Mouse (Mus musculus): ENCODE data around the gene Kdr. TPM values are rescaled to one million over a fixed set of nuclear protein-coding genes. Genes with fewer than 3 reads are reported as not detected.

Kdr gene
- 18.4 and 39.5 TPM in 2 replicates for polyA plus RNA-seq (2014; fragmentation: Nextera tagmentation; extraction: Ambion mirVana)

- H3K27me3 ChIP-seq (ENCODE audit: control insufficient read depth, insufficient read depth, low read length), result peaks cover 29% of the 10 kb centered on the region; the same call in 1 of the 2 replicates
These were observed at the start of gene Kdr for GRCm38 (mm10) chr5:75978374-75979100. TSS of gene Kdr (minus strand) at chr5:75978458.

GRCm38 (mm10) chr5:76026805-76027204 lies 48.5 kb upstream of the Kdr start:
- WGBS, result 53% methylated on average over 6 of the region's 6 CpGs
- no peak for ATAC-seq (ENCODE audit: low FRiP score, low TSS enrichment)

More at GRCm38 (mm10) chr5:75978374-75979100, at the start of gene Kdr:
- Histone ChIP-seq H3K36me3 (ENCODE audit: control insufficient read depth, insufficient read depth, low read length) (no peaks in the 10 kb centered on the region), H3K9ac (ENCODE audit: low read depth, low read length) (peak within 1 kb of the TSS; percentile 59), H3K27ac (ENCODE audit: low read depth, low read length) (peak within 1 kb of the TSS; percentile 66; the same call in 1 of the 2 replicates), H3K4me2 (replicated peaks; ENCODE audit: low read depth, low read length) (peak within 1 kb of the TSS; percentile 92), H3K4me1 (ENCODE audit: control insufficient read depth, insufficient read depth, low read length) (no peaks in the 10 kb centered on the region), H3K4me3 (ENCODE audit: low read length) (peak within 1 kb of the TSS; percentile 59), H3K9me3 (ENCODE audit: control insufficient read depth, low read length) (0 out of 2 replicates have a peak, but pooled peaks cover 4% of the 10 kb centered on the region)
- peak; percentile 92 for ATAC-seq (ENCODE audit: low FRiP score, low TSS enrichment)
- WGBS, result under 1% methylated on average over 36 of the region's 37 CpGs

GRCm38 (mm10) chr5:76025996-76026665 lies 47.9 kb upstream of the Kdr start:
- Histone ChIP-seq H3K4me3 (ENCODE audit: low read length) (no peak overlapping the region), H3K9me3 (ENCODE audit: control insufficient read depth, low read length) (no peaks in the 10 kb centered on the region), H3K9ac (ENCODE audit: low read depth, low read length) (no peak overlapping the region), H3K4me1 (ENCODE audit: control insufficient read depth, insufficient read depth, low read length) (no peaks in the 10 kb centered on the region), H3K36me3 (ENCODE audit: control insufficient read depth, insufficient read depth, low read length) (no peaks in the 10 kb centered on the region), H3K27ac (ENCODE audit: low read depth, low read length) (no peak overlapping the region), H3K4me2 (replicated peaks; ENCODE audit: low read depth, low read length) (no peak overlapping the region), H3K27me3 (ENCODE audit: control insufficient read depth, insufficient read depth, low read length) (no peaks in the 10 kb centered on the region)
- WGBS, result 61% methylated on average over 4 of the region's 4 CpGs
- ATAC-seq (ENCODE audit: low FRiP score, low TSS enrichment), result no peak

More at GRCm38 (mm10) chr5:76026805-76027204, 48.5 kb upstream of the Kdr start:
- no peak overlapping the region for H3K27ac ChIP-seq (ENCODE audit: low read depth, low read length)
- H3K4me1 ChIP-seq (ENCODE audit: control insufficient read depth, insufficient read depth, low read length), result no peaks in the 10 kb centered on the region
- H3K4me3 ChIP-seq (ENCODE audit: low read length), result no peak overlapping the region
- no peak overlapping the region for H3K9ac ChIP-seq (ENCODE audit: low read depth, low read length)
- H3K36me3 ChIP-seq (ENCODE audit: control insufficient read depth, insufficient read depth, low read length), result no peaks in the 10 kb centered on the region
- H3K9me3 ChIP-seq (ENCODE audit: control insufficient read depth, low read length), result no peaks in the 10 kb centered on the region
- no peak overlapping the region for H3K4me2 ChIP-seq (replicated peaks; ENCODE audit: low read depth, low read length)
- no peaks in the 10 kb centered on the region for H3K27me3 ChIP-seq (ENCODE audit: control insufficient read depth, insufficient read depth, low read length)

GRCm38 (mm10) chr5:76023011-76023773 lies 44.9 kb upstream of the Kdr start:
- H3K27me3 ChIP-seq (ENCODE audit: control insufficient read depth, insufficient read depth, low read length), result no peaks in the 10 kb centered on the region
- no peaks in the 10 kb centered on the region for H3K9me3 ChIP-seq (ENCODE audit: control insufficient read depth, low read length)
- no peak overlapping the region for H3K4me3 ChIP-seq (ENCODE audit: low read length)
- H3K4me1 ChIP-seq (ENCODE audit: control insufficient read depth, insufficient read depth, low read length), result no peaks in the 10 kb centered on the region
- no peak for ATAC-seq (ENCODE audit: low FRiP score, low TSS enrichment)
- 32% methylated on average over 14 of the region's 14 CpGs for WGBS
- no peak overlapping the region for H3K27ac ChIP-seq (ENCODE audit: low read depth, low read length)
- H3K9ac ChIP-seq (ENCODE audit: low read depth, low read length), result no peak overlapping the region
- H3K36me3 ChIP-seq (ENCODE audit: control insufficient read depth, insufficient read depth, low read length), result no peaks in the 10 kb centered on the region
- H3K4me2 ChIP-seq (replicated peaks; ENCODE audit: low read depth, low read length), result no peak overlapping the region

GRCm38 (mm10) chr5:76022436-76022835 lies 44.2 kb upstream of the Kdr start:
- ATAC-seq (ENCODE audit: low FRiP score, low TSS enrichment), result no peak
- H3K4me3 ChIP-seq (ENCODE audit: low read length), result no peak overlapping the region
- H3K9ac ChIP-seq (ENCODE audit: low read depth, low read length), result no peak overlapping the region
- H3K27ac ChIP-seq (ENCODE audit: low read depth, low read length), result no peak overlapping the region
- H3K27me3 ChIP-seq (ENCODE audit: control insufficient read depth, insufficient read depth, low read length), result no peaks in the 10 kb centered on the region
- no peak overlapping the region for H3K4me2 ChIP-seq (replicated peaks; ENCODE audit: low read depth, low read length)
- no peaks in the 10 kb centered on the region for H3K4me1 ChIP-seq (ENCODE audit: control insufficient read depth, insufficient read depth, low read length)
- WGBS, result 67% methylated on average over 6 of the region's 6 CpGs
- H3K9me3 ChIP-seq (ENCODE audit: control insufficient read depth, low read length), result no peaks in the 10 kb centered on the region
- no peaks in the 10 kb centered on the region for H3K36me3 ChIP-seq (ENCODE audit: control insufficient read depth, insufficient read depth, low read length)

GRCm38 (mm10) chr5:76018321-76018720 lies 40.1 kb upstream of the Kdr start:
- Histone ChIP-seq H3K4me1 (ENCODE audit: control insufficient read depth, insufficient read depth, low read length) (no peaks in the 10 kb centered on the region), H3K4me2 (replicated peaks; ENCODE audit: low read depth, low read length) (no peak overlapping the region), H3K27ac (ENCODE audit: low read depth, low read length) (no peak overlapping the region), H3K27me3 (ENCODE audit: control insufficient read depth, insufficient read depth, low read length) (no peaks in the 10 kb centered on the region), H3K9ac (ENCODE audit: low read depth, low read length) (no peak overlapping the region), H3K4me3 (ENCODE audit: low read length) (no peak overlapping the region), H3K9me3 (ENCODE audit: control insufficient read depth, low read length) (no peaks in the 10 kb centered on the region), H3K36me3 (ENCODE audit: control insufficient read depth, insufficient read depth, low read length) (no peaks in the 10 kb centered on the region)
- no peak for ATAC-seq (ENCODE audit: low FRiP score, low TSS enrichment)
- WGBS, result 83% methylated on average over 5 of the region's 5 CpGs

- no peaks in the 10 kb centered on the region for H3K9me3 ChIP-seq (ENCODE audit: control insufficient read depth, low read length)
- H3K36me3 ChIP-seq (ENCODE audit: control insufficient read depth, insufficient read depth, low read length), result no peaks in the 10 kb centered on the region
- no peak overlapping the region for H3K9ac ChIP-seq (ENCODE audit: low read depth, low read length)
- no peak overlapping the region for H3K27ac ChIP-seq (ENCODE audit: low read depth, low read length)
- no peak for ATAC-seq (ENCODE audit: low FRiP score, low TSS enrichment)
- H3K4me2 ChIP-seq (replicated peaks; ENCODE audit: low read depth, low read length), result 0 out of 2 replicates have a peak overlapping the region, but pooled peaks have one; percentile 6
- H3K4me1 ChIP-seq (ENCODE audit: control insufficient read depth, insufficient read depth, low read length), result no peaks in the 10 kb centered on the region
- no peaks in the 10 kb centered on the region for H3K27me3 ChIP-seq (ENCODE audit: control insufficient read depth, insufficient read depth, low read length)
- WGBS, result 22% methylated on average over 8 of the region's 8 CpGs
- H3K4me3 ChIP-seq (ENCODE audit: low read length), result no peak overlapping the region
These were observed 37.8 kb upstream of the Kdr start for GRCm38 (mm10) chr5:76016086-76016485.

- Histone ChIP-seq H3K27ac (ENCODE audit: low read depth, low read length) (peak overlapping the region; percentile 25; the same call in 1 of the 2 replicates), H3K9me3 (ENCODE audit: control insufficient read depth, low read length) (no peaks in the 10 kb centered on the region), H3K9ac (ENCODE audit: low read depth, low read length) (no peak overlapping the region), H3K36me3 (ENCODE audit: control insufficient read depth, insufficient read depth, low read length) (no peaks in the 10 kb centered on the region), H3K27me3 (ENCODE audit: control insufficient read depth, insufficient read depth, low read length) (no peaks in the 10 kb centered on the region), H3K4me1 (ENCODE audit: control insufficient read depth, insufficient read depth, low read length) (no peaks in the 10 kb centered on the region), H3K4me2 (replicated peaks; ENCODE audit: low read depth, low read length) (no peak overlapping the region), H3K4me3 (ENCODE audit: low read length) (no peak overlapping the region)
- WGBS, result 76% methylated on average over 7 of the region's 7 CpGs
- no peak for ATAC-seq (ENCODE audit: low FRiP score, low TSS enrichment)
These were observed 35.7 kb upstream of the Kdr start for GRCm38 (mm10) chr5:76013881-76014431.
